Mouse (Mus musculus) G1E-ER4 (cell line): ENCODE data around the gene Nemp1. TPM values are rescaled to one million over a fixed set of nuclear protein-coding genes. Genes with fewer than 3 reads are reported as not detected.

Source experiments
- GATA1 ChIP-seq: IDR thresholded peaks from one replicate; pipeline ENCODE4 v1.8.0; 2012; ENCODE audit warnings: low read length, inconsistent platforms
- polyA plus RNA-seq: library from polyadenylated mRNA; stranded (reverse); fragments of >175 nt; gene quantifications from 2 replicates; pipeline ENCODE4 v1.2.3, GENCODE M21; 2012

The Nemp1 gene
- polyA plus RNA-seq, 1 experiment: 8.0 TPM

GRCm38 (mm10) chr10:127640421-127640820, 26.3 kb upstream of the Nemp1 start:
- TF ChIP-seq GATA1: no peak

- no peak for TF ChIP-seq GATA1
These were observed 24.6 kb upstream of the Nemp1 start for GRCm38 (mm10) chr10:127641861-127642771.

GRCm38 (mm10) chr10:127642772-127643552, 23.7 kb upstream of the Nemp1 start, which contains the start of gene Stat6:
Stat6 (plus strand) TSS chr10:127642986.
- TF ChIP-seq GATA1: no peak

GRCm38 (mm10) chr10:127643553-127644238, 23.0 kb upstream of the Nemp1 start:
- TF ChIP-seq GATA1: no peak

- TF ChIP-seq GATA1: no peak
These were observed 20.9 kb upstream of the Nemp1 start for GRCm38 (mm10) chr10:127645791-127646190.

- TF ChIP-seq GATA1: no peak
These were observed 13.6 kb upstream of the Nemp1 start for GRCm38 (mm10) chr10:127652906-127653638.

GRCm38 (mm10) chr10:127654970-127655579, 11.6 kb upstream of the Nemp1 start:
- no peak for TF ChIP-seq GATA1

GRCm38 (mm10) chr10:127658076-127658475, 8.6 kb upstream of the Nemp1 start:
- TF ChIP-seq GATA1: no peak

- TF ChIP-seq GATA1: no peak
These were observed 7.2 kb upstream of the Nemp1 start for GRCm38 (mm10) chr10:127659551-127659950.

GRCm38 (mm10) chr10:127661291-127661914, 5.3 kb upstream of the Nemp1 start:
- no peak for TF ChIP-seq GATA1

GRCm38 (mm10) chr10:127661915-127662663, 4.6 kb upstream of the Nemp1 start:
- no peak for TF ChIP-seq GATA1

GRCm38 (mm10) chr10:127662666-127663253, 3.9 kb upstream of the Nemp1 start:
- no peak for TF ChIP-seq GATA1

GRCm38 (mm10) chr10:127663590-127663989, 3.1 kb upstream of the Nemp1 start:
- no peak for TF ChIP-seq GATA1
